Mouse (Mus musculus) ES-CJ7 (cell line): ENCODE results near the gene Gm9513.

Source experiments
- DNase-seq: peaks from one replicate; pipeline ENCODE4 v3.0.0; 2011; ENCODE audit warnings: low read depth, low spot score

The Gm9513 gene

GRCm38 (mm10) chr9:36475338-36475737, at the start of gene Gm9513:
TSS of gene Gm9513 (plus strand) at chr9:36475638.
- DNase-seq: no peak

GRCm38 (mm10) chr9:36431584-36431983, 43.9 kb upstream of the Gm9513 start, which contains the start of gene Gm7257:
TSS of gene Gm7257 (plus strand) at chr9:36431884.
- DNase-seq: no peak

DNA sequence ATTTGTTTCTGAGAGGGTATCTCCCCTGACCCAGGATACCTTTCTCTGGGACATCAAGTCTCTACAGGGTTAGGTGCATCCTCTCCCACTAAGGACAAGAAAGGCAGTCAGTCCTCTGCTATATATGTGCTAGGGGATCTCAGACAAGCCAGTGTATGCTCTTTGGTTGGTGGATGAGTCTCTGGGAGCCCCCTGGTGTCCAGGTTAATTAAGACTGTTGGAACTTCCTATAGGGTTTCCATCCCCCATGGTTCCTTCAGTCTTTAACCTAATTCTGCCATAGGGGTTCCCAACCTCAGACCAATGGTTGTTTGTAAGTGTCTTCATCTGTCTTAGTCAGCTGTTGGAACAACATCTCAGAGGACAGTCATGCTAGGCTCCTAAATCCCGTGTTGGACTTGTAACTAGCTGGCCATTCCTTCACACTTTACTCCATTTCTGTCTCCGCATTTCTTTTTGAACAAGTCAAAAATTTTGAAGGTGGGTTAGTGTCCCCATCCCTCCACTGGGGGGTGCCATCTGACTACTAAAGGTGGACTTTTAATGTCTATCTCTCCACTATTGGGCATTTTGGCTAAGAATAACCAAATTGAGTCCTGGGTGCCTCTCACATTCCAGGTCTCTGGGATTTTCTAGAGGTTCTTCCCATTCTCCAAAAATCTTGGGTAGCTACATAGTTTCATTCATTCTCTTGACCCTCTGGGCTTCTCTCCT, 40.2 kb upstream of the Gm9513 start:
- peak; percentile 71 for DNase-seq

- peak; percentile 71 for DNase-seq
These were observed 19.2 kb downstream of the Gm9513 start for GRCm38 (mm10) chr9:36494501-36495220.

- peak; percentile 86 for DNase-seq
These were observed 20.4 kb downstream of the Gm9513 start for GRCm38 (mm10) chr9:36495824-36496223.

- DNase-seq: peak; percentile 39
These were observed 28.8 kb downstream of the Gm9513 start for GRCm38 (mm10) chr9:36504211-36504610.
